Mouse (Mus musculus): ENCODE measurements at regions not wholly inside any gene's neighbourhood (a gene's known extent, or its start where the extent isn't known, plus 50 kb on each side); places are given as distances from the start of the nearest gene placed in this dataset.

- no peak for DNase-seq
These were observed 164.8 kb upstream of the Atp1b1 start for GRCm38 (mm10) chr1:164622946-164623345.

GRCm38 (mm10) chr1:164622417-164622816 is 164.3 kb upstream of the Atp1b1 start:
- DNase-seq: no peak

- no peak for DNase-seq
These were observed 162.0 kb upstream of the Atp1b1 start for GRCm38 (mm10) chr1:164620129-164620528.

- no peak for DNase-seq
These were observed 159.7 kb upstream of the Atp1b1 start for GRCm38 (mm10) chr1:164617871-164618270.

- DNase-seq: no peak
These were observed 148.9 kb upstream of the Atp1b1 start for GRCm38 (mm10) chr1:164607061-164607460.

- no peak for DNase-seq
These were observed 148.1 kb upstream of the Atp1b1 start for GRCm38 (mm10) chr1:164606141-164606754.

- no peak for DNase-seq
These were observed 145.3 kb upstream of the Atp1b1 start for GRCm38 (mm10) chr1:164603433-164603832.

- no peak for DNase-seq
These were observed 144.4 kb upstream of the Atp1b1 start for GRCm38 (mm10) chr1:164602568-164602967.

GRCm38 (mm10) chr1:164590205-164590613 is 132.1 kb upstream of the Atp1b1 start:
- no peak for DNase-seq

- no peak for DNase-seq
These were observed 128.2 kb upstream of the Atp1b1 start for GRCm38 (mm10) chr1:164586066-164586989.

- no peak for DNase-seq
These were observed 118.8 kb upstream of the Atp1b1 start for GRCm38 (mm10) chr1:164576856-164577489.

GRCm38 (mm10) chr1:164573639-164574038 is 115.5 kb upstream of the Atp1b1 start:
- DNase-seq: no peak

- no peak for DNase-seq
These were observed 114.0 kb upstream of the Atp1b1 start for GRCm38 (mm10) chr1:164572183-164572582.

- DNase-seq: no peak
These were observed 113.4 kb upstream of the Atp1b1 start for GRCm38 (mm10) chr1:164571496-164572078.

GRCm38 (mm10) chr1:164564847-164565246 is 106.7 kb upstream of the Atp1b1 start:
- no peak for DNase-seq

GRCm38 (mm10) chr1:164559546-164560228 is 101.5 kb upstream of the Atp1b1 start:
- DNase-seq: no peak

- no peak for DNase-seq
These were observed 94.5 kb upstream of the Atp1b1 start for GRCm38 (mm10) chr1:164552658-164553057.

GRCm38 (mm10) chr1:164551019-164551418 is 92.9 kb upstream of the Atp1b1 start:
- no peak for DNase-seq

GRCm38 (mm10) chr1:164550596-164550995 is 92.4 kb upstream of the Atp1b1 start:
- no peak for DNase-seq

GRCm38 (mm10) chr1:164548071-164548470 is 89.9 kb upstream of the Atp1b1 start:
- no peak for DNase-seq

- DNase-seq: no peak
These were observed 87.7 kb upstream of the Atp1b1 start for GRCm38 (mm10) chr1:164545843-164546242.

- no peak for DNase-seq
These were observed 85.1 kb upstream of the Atp1b1 start for GRCm38 (mm10) chr1:164543045-164543803.
